Comparison of ENCODE assay signal across 8 mouse cellular contexts in the genomic region with DNA sequence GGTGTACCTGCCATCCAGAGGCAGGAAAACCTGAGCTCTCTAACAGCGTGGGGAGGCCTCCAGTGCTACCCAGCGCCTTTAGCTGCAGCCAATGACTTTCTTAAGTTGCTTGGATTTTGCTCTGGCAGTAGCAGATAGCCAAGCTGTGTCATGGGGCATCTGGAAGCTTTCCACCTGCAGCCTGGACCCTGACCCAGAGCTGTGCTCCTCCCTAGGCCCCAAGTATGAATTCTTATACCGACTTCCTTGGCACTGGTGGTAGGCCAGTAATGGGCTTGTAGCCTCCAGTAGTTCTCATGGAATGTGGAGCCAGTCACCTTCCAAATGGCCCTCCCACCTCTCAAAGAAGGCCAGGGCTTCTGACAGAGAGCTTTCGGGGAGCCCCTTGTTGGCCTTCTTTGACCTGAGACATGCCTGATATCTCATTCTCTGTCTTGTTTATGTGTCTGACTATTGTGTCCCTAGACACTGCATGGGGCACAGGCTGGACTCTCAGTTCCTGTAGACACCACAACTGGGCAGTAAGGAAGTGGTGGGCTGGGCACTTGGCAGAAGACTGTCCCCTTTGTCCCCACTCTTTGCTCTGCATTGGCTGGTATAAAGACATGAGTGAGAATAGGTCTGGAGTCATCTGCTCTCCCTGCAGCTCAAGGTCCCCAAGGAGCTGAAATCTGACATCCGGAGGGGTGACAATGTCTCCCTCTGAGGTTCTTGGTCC. TPM values are rescaled to one million over a fixed set of nuclear protein-coding genes. Genes with fewer than 3 reads are reported as not detected.
DNase-seq lines count a peak whose midpoint lies in the region; ATAC-seq and TF ChIP-seq lines count a peak whose summit lies in the region.

No protein-coding gene starts in this region.

- H3K9me3 ChIP-seq in hindbrain, embryonic 12.5 days (replicated peaks), result no peaks in the 10 kb centered on the region
- H3K9me3 ChIP-seq in limb, embryonic 12.5 days, result no peaks in the 10 kb centered on the region

- DNase-seq in layer of hippocampus, adult 9-11 months, result peak; percentile 75
- DNase-seq in layer of hippocampus, postnatal 14 days (ENCODE audit: low spot score in 2 of 2), result no peak
- DNase-seq in thymus, postnatal 10 days (ENCODE audit: low spot score in 2 of 2), result no peak
- no peak for DNase-seq in left cerebral cortex, postnatal 14 days (ENCODE audit: low spot score in 2 of 2)
- DNase-seq in retina, postnatal 1 day, result no peak

- no peak for TF ChIP-seq CTCF in olfactory bulb, adult 2 months (IDR thresholded peaks at IDR 0.05; ENCODE audit: insufficient read depth, low read depth, low read length)

- peaks cover 30% of the 10 kb centered on the region for H3K4me1 ChIP-seq in hindbrain, embryonic 12.5 days
- no peaks in the 10 kb centered on the region for H3K4me1 ChIP-seq in limb, embryonic 12.5 days (replicated peaks)
- H3K4me1 ChIP-seq in olfactory bulb, adult 2 months (ENCODE audit: control insufficient read depth, insufficient read depth, low read length), result peaks cover 22% of the 10 kb centered on the region

- no peak for TF ChIP-seq POLR2A in olfactory bulb, adult 2 months (IDR thresholded peaks at IDR 0.05; ENCODE audit: insufficient read depth, low read depth, low read length)

- no peak overlapping the region for H3K4me3 ChIP-seq in hindbrain, embryonic 12.5 days
- H3K4me3 ChIP-seq in limb, embryonic 12.5 days (replicated peaks), result no peak overlapping the region
- no peak overlapping the region for H3K4me3 ChIP-seq in olfactory bulb, adult 2 months (ENCODE audit: insufficient read depth, low read depth, low read length)

- H3K27me3 ChIP-seq in hindbrain, embryonic 12.5 days, result no peaks in the 10 kb centered on the region
- no peaks in the 10 kb centered on the region for H3K27me3 ChIP-seq in limb, embryonic 12.5 days

- no peak for ATAC-seq in hindbrain, embryonic 12.5 days (ENCODE audit: low FRiP score)
- no peak for ATAC-seq in limb, embryonic 12.5 days (ENCODE audit: insufficient number of reproducible peaks, insufficient read depth, low FRiP score, low TSS enrichment, low read depth)

- 82% methylated on average over 5 of the region's 5 CpGs for WGBS in hindbrain, embryonic 12.5 days
- 94% methylated on average over 5 of the region's 5 CpGs for WGBS in limb, embryonic 12.5 days
- WGBS in olfactory bulb, adult 2 months, result 74% methylated on average over 5 of the region's 5 CpGs

- peak overlapping the region; percentile 69; the same call in 1 of the 2 replicates for H3K27ac ChIP-seq in hindbrain, embryonic 12.5 days
- H3K27ac ChIP-seq in limb, embryonic 12.5 days, result peak overlapping the region; percentile 62; the same call in 1 of the 2 replicates
- H3K27ac ChIP-seq in olfactory bulb, adult 2 months (ENCODE audit: insufficient read depth, low read depth, low read length), result 0 out of 2 replicates have a peak overlapping the region, but pooled peaks have one; percentile 9

- H3K36me3 ChIP-seq in hindbrain, embryonic 12.5 days, result peaks cover 61% of the 10 kb centered on the region
- peaks cover 89% of the 10 kb centered on the region for H3K36me3 ChIP-seq in limb, embryonic 12.5 days

- no peak overlapping the region for H3K4me2 ChIP-seq in hindbrain, embryonic 12.5 days (replicated peaks)
- no peak overlapping the region for H3K4me2 ChIP-seq in limb, embryonic 12.5 days

- H3K9ac ChIP-seq in hindbrain, embryonic 12.5 days, result no peak overlapping the region
- H3K9ac ChIP-seq in limb, embryonic 12.5 days (replicated peaks), result no peak overlapping the region

- intact Hi-C loops in left cerebral cortex, postnatal 14 days (cut with DNase I), result no loop called here

RNA-seq across cellular contexts. Expression of a gene that starts 45.3 kb away (rescaled TPM):
- 100 to 1,000 TPM in 1 of 2 experiments, 10 to 100 TPM in 1; 98.9 to 110 TPM for total RNA-seq in layer of hippocampus, postnatal 14 days (2021)
- polyA plus RNA-seq in hindbrain, embryonic 12.5 days (2016; fragmentation: Nextera tagmentation; extraction: Ambion mirVana), result 41.8 and 44.7 TPM in 2 replicates
- polyA plus RNA-seq in limb, embryonic 12.5 days (2016; fragmentation: Nextera tagmentation; extraction: Ambion mirVana), result 17.3 and 21.5 TPM in 2 replicates
- polyA plus RNA-seq in olfactory bulb, adult 2 months (2012; ENCODE audit: insufficient read depth, insufficient read length, low replicate concordance, missing spikeins), result not detected in 2 replicates
- total RNA-seq in left cerebral cortex, postnatal 14 days (2021), result 100 to 1,000 TPM; 103 to 110 TPM

RNA-seq across cellular contexts. Expression of a gene that starts 59.5 kb away (rescaled TPM):
- total RNA-seq in layer of hippocampus, postnatal 14 days (2021), result 10 to 100 TPM; 21.1 to 23.8 TPM
- 37.7 and 39.3 TPM in 2 replicates for polyA plus RNA-seq in hindbrain, embryonic 12.5 days (2016; fragmentation: Nextera tagmentation; extraction: Ambion mirVana)
- polyA plus RNA-seq in limb, embryonic 12.5 days (2016; fragmentation: Nextera tagmentation; extraction: Ambion mirVana), result 44.4 and 45.2 TPM in 2 replicates
- not detected in 2 replicates for polyA plus RNA-seq in olfactory bulb, adult 2 months (2012; ENCODE audit: insufficient read depth, insufficient read length, low replicate concordance, missing spikeins)
- total RNA-seq in left cerebral cortex, postnatal 14 days (2021), result 10 to 100 TPM; 16.8 to 18.6 TPM

Comparison
In these comparisons a context has a peak if more than half of its experiments do, and no peak if none do; other contexts are left out.
1. H3K27ac ChIP-seq: peak in every context shown above with its lines; median percentile 69 in hindbrain, embryonic 12.5 days; 62 in limb, embryonic 12.5 days; 9 in olfactory bulb, adult 2 months.
2. RNA of a gene that starts 59.5 kb away (polyA plus RNA-seq): 44.4 to 45.2 TPM in limb, embryonic 12.5 days and 37.7 to 39.3 TPM in hindbrain, embryonic 12.5 days; not detected in olfactory bulb, adult 2 months; every median in the first group is over 10 times any median in the second.